ENCODE assay signal across 8 mouse cellular contexts in the genomic region with DNA sequence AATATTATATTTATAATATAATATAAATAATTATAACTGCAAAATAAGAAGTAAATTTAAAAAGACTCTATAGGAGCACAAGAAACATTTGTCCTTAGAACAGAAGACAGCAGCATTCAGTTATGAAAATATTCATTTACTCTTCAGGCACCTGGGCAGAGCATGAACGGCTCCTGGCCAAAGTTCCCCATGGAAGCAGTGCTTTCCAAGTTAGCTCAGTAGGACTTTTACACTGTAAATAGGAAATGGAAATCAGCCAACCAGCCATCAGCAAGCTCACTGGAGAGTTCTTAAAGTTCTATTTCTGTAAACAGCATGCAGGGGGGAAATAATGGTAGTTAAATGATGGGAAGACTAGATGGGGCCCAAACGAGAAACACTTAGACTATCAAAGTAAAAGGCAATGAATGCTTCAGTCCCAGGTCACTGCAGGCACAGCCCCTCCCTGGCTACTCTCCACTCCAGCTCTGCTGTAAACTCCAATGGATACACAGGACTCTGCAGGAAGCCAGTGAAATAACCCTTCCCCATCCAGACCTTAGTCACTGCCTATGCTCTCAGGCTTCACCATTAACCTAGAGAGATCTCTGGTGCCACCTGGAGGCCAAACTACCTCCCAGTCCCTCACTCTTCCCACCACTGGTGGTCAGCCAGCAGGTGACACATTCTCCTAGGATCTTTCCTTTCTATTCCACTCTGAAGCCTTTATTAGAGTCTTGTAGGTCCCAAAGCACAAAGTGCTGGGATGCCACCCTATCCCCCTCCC. TPM values are rescaled to one million over a fixed set of nuclear protein-coding genes. Genes with fewer than 3 reads are reported as not detected.
A peak's percentile ranks its signal among the peaks of the same experiment; 100 is the strongest.
DNase-seq lines count a peak whose midpoint lies in the region; ATAC-seq lines count a peak whose summit lies in the region.

No protein-coding gene starts in this region.

- no peak overlapping the region for H3K27ac ChIP-seq in stomach, embryonic 15.5 days

- no peaks in the 10 kb centered on the region for H3K27me3 ChIP-seq in stomach, embryonic 15.5 days (replicated peaks)

- 0 out of 2 replicates have a peak, but pooled peaks cover 6% of the 10 kb centered on the region for H3K4me1 ChIP-seq in stomach, embryonic 15.5 days

- H3K36me3 ChIP-seq in stomach, embryonic 15.5 days = no peaks in the 10 kb centered on the region

- no peak overlapping the region for H3K9ac ChIP-seq in stomach, embryonic 15.5 days

- no peak overlapping the region for H3K4me2 ChIP-seq in stomach, embryonic 15.5 days

- no peaks in the 10 kb centered on the region for H3K9me3 ChIP-seq in stomach, embryonic 15.5 days

- DNase-seq in ovary, postnatal 36 days (ENCODE audit: low spot score) = peak; percentile 17
- DNase-seq in ovary, postnatal 10 days (ENCODE audit: low spot score) = no peak
- peak; percentile 58 for DNase-seq in WW6 (ENCODE audit: low read depth, low spot score)
- DNase-seq in embryo, embryonic 10 days (ENCODE audit: low spot score) = peak; percentile 80
- DNase-seq in kidney, postnatal 4 days = peak; percentile 77 to 78

- no peak overlapping the region for H3K4me3 ChIP-seq in stomach, embryonic 15.5 days (replicated peaks)

- WGBS in stomach, embryonic 15.5 days = 57% methylated on average over 2 of the region's 2 CpGs

- ATAC-seq in hematopoietic stem cell, adult 5-6 weeks (replicated peaks in 1 of 2; ENCODE audit: insufficient read depth in 1 of 2, low FRiP score in 2 of 2, low TSS enrichment in 1 of 2, low read depth in 1 of 2, poor library complexity in 2 of 2, severe bottlenecking in 2 of 2) = peak; percentile 94
- ATAC-seq in megakaryocyte, adult 5-6 weeks (ENCODE audit: poor library complexity, severe bottlenecking) = peak; percentile 71
- ATAC-seq in stomach, embryonic 15.5 days (ENCODE audit: insufficient read depth, low FRiP score, low read depth) = peak; percentile 86

RNA-seq across cellular contexts. Expression of a gene that starts 12.2 kb away (rescaled TPM):
- 1.4 and 3.9 TPM in 2 replicates for total RNA-seq in hematopoietic stem cell, adult 5-6 weeks (2017)
- total RNA-seq in megakaryocyte, adult 5-6 weeks (2015) = 0.47 and 0.62 TPM in 2 replicates
- 0.29 and 0.69 TPM in 2 replicates for total RNA-seq in megakaryocyte, adult 5-6 weeks (2017)
- 8.4 and 9.5 TPM in 2 replicates for polyA plus RNA-seq in stomach, embryonic 15.5 days (2015; fragmentation: Nextera tagmentation; extraction: Ambion mirVana)

RNA-seq across cellular contexts. Expression of a gene that starts 12.6 kb away (rescaled TPM):
- total RNA-seq in hematopoietic stem cell, adult 5-6 weeks (2017) = 11.9 and 17.9 TPM in 2 replicates
- total RNA-seq in megakaryocyte, adult 5-6 weeks (2015) = 8.6 and 8.9 TPM in 2 replicates
- 10.9 and 12.5 TPM in 2 replicates for total RNA-seq in megakaryocyte, adult 5-6 weeks (2017)
- 31.0 and 38.2 TPM in 2 replicates for polyA plus RNA-seq in stomach, embryonic 15.5 days (2015; fragmentation: Nextera tagmentation; extraction: Ambion mirVana)
